Mouse (Mus musculus): ENCODE measurements around the gene Hoxb9.

The Hoxb9 gene

GRCm38 (mm10) chr11:96284774-96285734 lies 13.8 kb downstream of the Hoxb9 start:
- DNase-seq (ENCODE audit: low spot score in 2 of 2), result no peak

- no peak for DNase-seq (ENCODE audit: low spot score in 2 of 2)
Measured at GRCm38 (mm10) chr11:96285771-96286738, 14.8 kb downstream of the Hoxb9 start, which contains the start of gene Hoxb7. Gene Hoxb7 (plus strand): TSS chr11:96286623.

- DNase-seq (ENCODE audit: low spot score in 2 of 2), result no peak
Measured at GRCm38 (mm10) chr11:96286739-96287385, 15.6 kb downstream of the Hoxb9 start.

GRCm38 (mm10) chr11:96287411-96287810 lies 16.2 kb downstream of the Hoxb9 start:
- no peak for DNase-seq (ENCODE audit: low spot score in 2 of 2)

- DNase-seq (ENCODE audit: low spot score in 2 of 2), result no peak
Measured at GRCm38 (mm10) chr11:96288455-96289221, 17.4 kb downstream of the Hoxb9 start.

- no peak for DNase-seq (ENCODE audit: low spot score in 2 of 2)
Measured at GRCm38 (mm10) chr11:96289293-96289692, 18.0 kb downstream of the Hoxb9 start.

GRCm38 (mm10) chr11:96289837-96290236 lies 18.6 kb downstream of the Hoxb9 start:
- no peak for DNase-seq (ENCODE audit: low spot score in 2 of 2)

GRCm38 (mm10) chr11:96290705-96291355 lies 19.6 kb downstream of the Hoxb9 start:
- no peak for DNase-seq (ENCODE audit: low spot score in 2 of 2)

- DNase-seq (ENCODE audit: low spot score in 2 of 2), result no peak
Measured at GRCm38 (mm10) chr11:96291681-96292564, 20.7 kb downstream of the Hoxb9 start, which contains the start of gene Hoxb6. Gene Hoxb6 (plus strand): TSS chr11:96292476.

GRCm38 (mm10) chr11:96292565-96293301 lies 21.5 kb downstream of the Hoxb9 start:
- DNase-seq (ENCODE audit: low spot score in 2 of 2), result no peak

- DNase-seq (ENCODE audit: low spot score in 2 of 2), result no peak
Measured at GRCm38 (mm10) chr11:96293302-96293921, 22.2 kb downstream of the Hoxb9 start.

- peak; percentile 29 to 74 for DNase-seq (ENCODE audit: low spot score in 2 of 2)
Measured at GRCm38 (mm10) chr11:96294245-96295091, 23.2 kb downstream of the Hoxb9 start.

GRCm38 (mm10) chr11:96295092-96295835 lies 24.0 kb downstream of the Hoxb9 start:
- no peak for DNase-seq (ENCODE audit: low spot score in 2 of 2)

GRCm38 (mm10) chr11:96296997-96297396 lies 25.7 kb downstream of the Hoxb9 start:
- no peak for DNase-seq (ENCODE audit: low spot score in 2 of 2)

GRCm38 (mm10) chr11:96297428-96297827 lies 26.2 kb downstream of the Hoxb9 start:
- DNase-seq (ENCODE audit: low spot score in 2 of 2), result no peak

- no peak for DNase-seq (ENCODE audit: low spot score in 2 of 2)
Measured at GRCm38 (mm10) chr11:96297968-96298635, 26.8 kb downstream of the Hoxb9 start.
